Mouse (Mus musculus) megakaryocyte, embryonic 14.5 days (primary cell): Measurements from ENCODE around the gene Nup160.

Experiments
- FLI1 ChIP-seq: IDR thresholded peaks from 2 replicates; pipeline ENCODE4 v1.6.1; 2012; ENCODE audit warnings: low read length, inconsistent platforms, mixed read lengths
- GATA1 ChIP-seq: IDR thresholded peaks from 3 replicates; pipeline ENCODE4 v1.6.1; 2012; ENCODE audit warnings: mixed read lengths, low read length, inconsistent platforms, borderline replicate concordance

GRCm38 (mm10) chr2:90661426-90661825, 15.6 kb upstream of the Nup160 start:
- TF ChIP-seq GATA1, result no peak
- no peak for TF ChIP-seq FLI1
